Mouse (Mus musculus): ENCODE results near the gene Hamp2. TPM values are rescaled to one million over a fixed set of nuclear protein-coding genes. Genes with fewer than 3 reads are reported as not detected.
"Not testable (repeated sequence)": the region's sequence is repeated elsewhere in the genome, so short reads cannot be mapped to it uniquely, and the experiment has no call there.

Gene Hamp2
- polyA plus RNA-seq, 2 experiments, result 0.55 TPM; not detected in 1

- DNase-seq (ENCODE audit: low spot score) (no peak), ATAC-seq (ENCODE audit: low FRiP score, low read depth) (no peak)
- H3K27me3 ChIP-seq (ENCODE audit: control insufficient read depth, insufficient read depth, low read length), result no peaks in the 10 kb centered on the region
- H3K9me3 ChIP-seq (ENCODE audit: control insufficient read depth, low read length), result no peaks in the 10 kb centered on the region
- H3K4me1 ChIP-seq (ENCODE audit: control insufficient read depth, insufficient read depth, low read length), result no peaks in the 10 kb centered on the region
- peaks cover 17% of the 10 kb centered on the region for H3K36me3 ChIP-seq (ENCODE audit: control insufficient read depth, insufficient read depth, low read length)
- no peak within 1 kb of the TSS for H3K27ac ChIP-seq (replicated peaks; ENCODE audit: low read depth, low read length)
- TF ChIP-seq POLR2A (IDR thresholded peaks at IDR 0.05; ENCODE audit: borderline replicate concordance, extremely low read depth, insufficient read depth, insufficient read length), result no peak
- H3K4me2 ChIP-seq (replicated peaks; ENCODE audit: low read depth, low read length, severe bottlenecking), result no peak within 1 kb of the TSS
- WGBS, result 63% methylated on average over 9 of the region's 9 CpGs
- H3K4me3 ChIP-seq (replicated peaks; ENCODE audit: low read length), result no peak within 1 kb of the TSS
- H3K9ac ChIP-seq (ENCODE audit: low read depth, low read length, severe bottlenecking), result no peak within 1 kb of the TSS
These were observed 19.6 kb upstream of the Hamp2 start, which contains the start of gene Hamp for GRCm38 (mm10) chr7:30943909-30944635. Gene Hamp, minus strand, starts transcription at chr7:30944032.

- 47% methylated on average over 3 of the region's 3 CpGs for WGBS
- not testable (repeated sequence) for H3K4me1 ChIP-seq (ENCODE audit: control insufficient read depth, insufficient read depth, low read length); H3K9ac ChIP-seq (ENCODE audit: low read depth, low read length, severe bottlenecking); H3K27ac ChIP-seq (replicated peaks; ENCODE audit: low read depth, low read length); H3K4me2 ChIP-seq (replicated peaks; ENCODE audit: low read depth, low read length, severe bottlenecking); H3K9me3 ChIP-seq (ENCODE audit: control insufficient read depth, low read length); H3K4me3 ChIP-seq (replicated peaks; ENCODE audit: low read length); ATAC-seq (ENCODE audit: low FRiP score, low read depth); DNase-seq (ENCODE audit: low spot score); H3K27me3 ChIP-seq (ENCODE audit: control insufficient read depth, insufficient read depth, low read length)
- peaks cover 11% of the 10 kb centered on the region; the same call in 1 of the 2 replicates for H3K36me3 ChIP-seq (ENCODE audit: control insufficient read depth, insufficient read depth, low read length)
These were observed 17.9 kb upstream of the Hamp2 start for GRCm38 (mm10) chr7:30942365-30942764.

GRCm38 (mm10) chr7:30940070-30940469 is 15.6 kb upstream of the Hamp2 start:
- 92% methylated on average over 1 of the region's 1 CpGs for WGBS
- not testable (repeated sequence) for H3K9me3 ChIP-seq (ENCODE audit: control insufficient read depth, low read length); H3K4me2 ChIP-seq (replicated peaks; ENCODE audit: low read depth, low read length, severe bottlenecking); DNase-seq (ENCODE audit: low spot score); H3K4me1 ChIP-seq (ENCODE audit: control insufficient read depth, insufficient read depth, low read length); H3K4me3 ChIP-seq (replicated peaks; ENCODE audit: low read length); H3K9ac ChIP-seq (ENCODE audit: low read depth, low read length, severe bottlenecking); ATAC-seq (ENCODE audit: low FRiP score, low read depth); H3K27me3 ChIP-seq (ENCODE audit: control insufficient read depth, insufficient read depth, low read length); H3K27ac ChIP-seq (replicated peaks; ENCODE audit: low read depth, low read length); H3K36me3 ChIP-seq (ENCODE audit: control insufficient read depth, insufficient read depth, low read length)

- H3K4me2 ChIP-seq (replicated peaks; ENCODE audit: low read depth, low read length, severe bottlenecking); H3K9ac ChIP-seq (ENCODE audit: low read depth, low read length, severe bottlenecking); H3K27me3 ChIP-seq (ENCODE audit: control insufficient read depth, insufficient read depth, low read length); H3K4me3 ChIP-seq (replicated peaks; ENCODE audit: low read length); H3K27ac ChIP-seq (replicated peaks; ENCODE audit: low read depth, low read length); H3K36me3 ChIP-seq (ENCODE audit: control insufficient read depth, insufficient read depth, low read length); DNase-seq (ENCODE audit: low spot score); H3K4me1 ChIP-seq (ENCODE audit: control insufficient read depth, insufficient read depth, low read length); ATAC-seq (ENCODE audit: low FRiP score, low read depth); H3K9me3 ChIP-seq (ENCODE audit: control insufficient read depth, low read length): not testable (repeated sequence)
- WGBS, result 68% methylated on average over 6 of the region's 6 CpGs
These were observed 11.1 kb upstream of the Hamp2 start for GRCm38 (mm10) chr7:30935422-30936099.

GRCm38 (mm10) chr7:30924071-30924470 is 410 bp downstream of the Hamp2 start:
- Histone ChIP-seq H3K27me3 (ENCODE audit: control insufficient read depth, insufficient read depth, low read length) (no peaks in the 10 kb centered on the region), H3K9me3 (ENCODE audit: control insufficient read depth, low read length) (no peaks in the 10 kb centered on the region), H3K4me2 (replicated peaks; ENCODE audit: low read depth, low read length, severe bottlenecking) (no peak overlapping the region), H3K4me3 (replicated peaks; ENCODE audit: low read length) (no peak overlapping the region), H3K36me3 (ENCODE audit: control insufficient read depth, insufficient read depth, low read length) (no peaks in the 10 kb centered on the region), H3K9ac (ENCODE audit: low read depth, low read length, severe bottlenecking) (no peak overlapping the region), H3K27ac (replicated peaks; ENCODE audit: low read depth, low read length) (no peak overlapping the region), H3K4me1 (ENCODE audit: control insufficient read depth, insufficient read depth, low read length) (no peaks in the 10 kb centered on the region)
- DNase-seq (ENCODE audit: low spot score), result no peak
- no peak for TF ChIP-seq POLR2A (IDR thresholded peaks at IDR 0.05; ENCODE audit: borderline replicate concordance, extremely low read depth, insufficient read depth, insufficient read length)
- no peak for ATAC-seq (ENCODE audit: low FRiP score, low read depth)
- WGBS, result 68% methylated on average over 3 of the region's 3 CpGs

GRCm38 (mm10) chr7:30922490-30922889 is 2.0 kb downstream of the Hamp2 start:
- H3K36me3 ChIP-seq (ENCODE audit: control insufficient read depth, insufficient read depth, low read length); DNase-seq (ENCODE audit: low spot score); ATAC-seq (ENCODE audit: low FRiP score, low read depth); H3K4me2 ChIP-seq (replicated peaks; ENCODE audit: low read depth, low read length, severe bottlenecking); H3K9me3 ChIP-seq (ENCODE audit: control insufficient read depth, low read length); H3K27me3 ChIP-seq (ENCODE audit: control insufficient read depth, insufficient read depth, low read length); H3K4me3 ChIP-seq (replicated peaks; ENCODE audit: low read length); H3K27ac ChIP-seq (replicated peaks; ENCODE audit: low read depth, low read length); H3K4me1 ChIP-seq (ENCODE audit: control insufficient read depth, insufficient read depth, low read length); H3K9ac ChIP-seq (ENCODE audit: low read depth, low read length, severe bottlenecking): not testable (repeated sequence)
- whole genome bisulfite sequencing, result 38% methylated on average over 3 of the region's 3 CpGs

Measured in limb, embryonic 14.5 days (tissue).